Mouse (Mus musculus): Measurements from ENCODE around the gene Gfap.

The Gfap gene

GRCm38 (mm10) chr11:102896641-102897040 lies 4.1 kb downstream of the Gfap start:
- no peak for DNase-seq (ENCODE audit: low spot score in 2 of 2)

DNA sequence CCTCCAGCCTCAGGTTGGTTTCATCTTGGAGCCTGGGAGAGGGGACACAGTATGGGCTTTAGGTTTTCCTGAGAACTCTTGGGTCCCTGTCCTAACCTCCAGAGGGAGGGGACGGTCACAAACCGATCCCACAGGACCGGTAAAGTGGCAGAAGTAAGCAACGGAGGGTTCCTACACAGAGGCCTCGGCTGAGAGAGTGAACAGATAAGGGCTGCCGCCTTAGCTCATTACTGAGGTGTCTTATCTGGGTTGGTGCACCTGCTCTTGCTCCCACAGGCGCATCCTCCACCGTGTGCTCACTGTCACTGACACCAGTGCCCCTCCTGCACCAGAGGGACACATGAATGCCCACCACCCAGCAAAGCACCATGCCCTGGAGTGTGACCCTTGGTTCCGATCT lies 4.9 kb downstream of the Gfap start:
- DNase-seq (ENCODE audit: low spot score in 2 of 2) = peak; percentile 44 to 52

DNA sequence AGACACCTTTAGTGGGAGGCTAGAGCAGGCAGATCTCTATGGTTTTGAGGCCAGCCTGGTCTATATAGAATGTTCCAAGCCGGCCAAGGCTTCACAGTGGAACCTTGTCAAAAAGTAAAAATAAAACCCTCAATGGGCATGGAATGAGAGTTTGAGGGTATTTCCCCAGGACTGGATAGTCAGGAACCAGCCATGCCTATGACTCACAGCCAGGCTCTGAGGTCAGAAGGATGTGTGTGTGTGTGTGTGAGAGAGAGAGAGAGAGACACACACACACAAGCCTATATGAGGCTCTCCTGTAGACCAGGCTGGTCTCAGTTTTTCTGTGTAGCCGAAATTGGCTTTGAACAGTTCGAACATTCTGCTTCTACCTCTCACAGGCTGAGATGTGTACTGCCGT lies 6.0 kb downstream of the Gfap start:
- DNase-seq (ENCODE audit: low spot score in 2 of 2) = no peak

DNA sequence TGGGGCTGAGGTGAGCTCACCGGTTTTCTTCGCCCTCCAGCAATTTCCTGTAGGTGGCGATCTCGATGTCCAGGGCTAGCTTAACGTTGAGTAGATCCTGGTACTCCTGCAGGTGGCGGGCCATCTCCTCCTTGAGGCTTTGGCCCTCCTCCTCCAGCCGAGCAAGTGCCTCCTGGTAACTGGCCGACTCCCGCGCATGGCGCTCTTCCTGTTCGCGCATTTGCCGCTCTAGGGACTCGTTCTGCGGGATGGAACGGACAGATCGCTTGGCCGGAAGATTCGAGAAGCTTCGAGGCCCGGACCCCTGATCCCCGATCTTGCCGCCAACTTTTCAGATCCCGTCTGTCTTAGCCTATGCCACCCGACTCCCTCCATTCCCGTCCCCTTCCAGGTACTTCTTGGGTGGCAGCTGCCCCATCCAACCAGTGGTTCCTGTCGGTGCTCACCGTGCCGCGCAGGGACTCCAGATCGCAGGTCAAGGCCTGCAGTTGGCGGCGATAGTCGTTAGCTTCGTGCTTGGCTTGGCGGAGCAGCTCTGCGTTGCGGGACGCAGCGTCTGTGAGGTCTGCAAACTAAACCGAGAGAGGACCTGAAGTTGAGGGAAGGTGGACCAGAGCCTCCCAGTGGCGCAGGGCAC lies 7.6 kb downstream of the Gfap start:
- DNase-seq (ENCODE audit: low spot score in 2 of 2) = peak; percentile 62 to 71

GRCm38 (mm10) chr11:102890096-102890495 lies 10.6 kb downstream of the Gfap start:
- no peak for DNase-seq (ENCODE audit: low spot score in 2 of 2)

- DNase-seq (ENCODE audit: low spot score in 2 of 2) = no peak
Measured at GRCm38 (mm10) chr11:102888135-102888534, 12.6 kb downstream of the Gfap start.

DNA sequence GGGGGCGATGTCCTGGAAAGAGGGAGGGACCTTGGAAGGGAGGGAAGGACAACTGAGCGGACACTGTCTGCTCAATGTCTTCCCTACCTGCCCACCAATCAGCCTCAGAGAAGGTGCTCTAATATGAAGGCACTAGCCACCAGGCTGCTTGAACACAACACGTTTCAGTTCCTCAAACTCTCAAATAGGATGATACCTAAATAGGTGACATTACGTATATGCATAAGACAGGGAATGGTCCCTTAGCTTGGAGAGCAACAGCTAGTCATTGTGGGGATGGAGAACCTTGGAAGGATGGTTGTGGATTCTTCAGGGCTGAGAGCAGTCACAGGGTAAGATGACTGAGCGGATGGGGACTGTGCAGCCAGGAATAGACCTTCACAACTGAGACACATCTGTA lies 13.3 kb downstream of the Gfap start:
- no peak for DNase-seq (ENCODE audit: low spot score in 2 of 2)

DNA sequence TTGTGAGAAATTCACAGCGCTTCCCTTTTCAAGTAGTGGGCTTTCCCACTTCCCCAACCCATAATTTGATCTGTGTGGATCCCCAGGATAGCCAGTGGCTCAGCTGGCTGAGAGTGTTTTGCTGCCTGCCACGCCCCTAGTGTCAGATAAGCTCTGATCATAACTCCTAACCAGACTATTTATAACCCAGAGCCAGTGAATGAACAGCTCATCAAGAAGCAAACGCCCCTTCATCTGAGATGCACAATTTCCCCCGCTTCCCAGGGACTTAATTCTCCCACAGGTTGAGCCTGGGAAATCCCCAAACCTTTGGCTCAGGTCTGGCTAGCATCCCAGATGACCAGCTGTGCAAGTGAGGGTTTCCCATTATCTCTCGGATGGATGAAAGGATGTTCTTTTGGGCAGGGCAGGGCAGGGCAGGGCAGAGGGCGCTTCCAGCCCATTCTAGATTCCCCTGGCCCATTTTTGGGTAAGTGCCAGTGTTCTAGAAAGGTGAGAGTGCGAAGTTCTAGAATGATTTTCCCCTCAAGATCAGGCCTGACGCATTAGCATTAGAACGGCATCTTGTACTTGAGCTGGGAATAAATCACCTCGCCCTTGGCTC lies 16.0 kb downstream of the Gfap start, which contains the start of gene Fam187a:
TSS of gene Fam187a (plus strand) at position 554 of the 604 bp plus-strand sequence.
- DNase-seq (ENCODE audit: low spot score in 2 of 2) = no peak

DNA sequence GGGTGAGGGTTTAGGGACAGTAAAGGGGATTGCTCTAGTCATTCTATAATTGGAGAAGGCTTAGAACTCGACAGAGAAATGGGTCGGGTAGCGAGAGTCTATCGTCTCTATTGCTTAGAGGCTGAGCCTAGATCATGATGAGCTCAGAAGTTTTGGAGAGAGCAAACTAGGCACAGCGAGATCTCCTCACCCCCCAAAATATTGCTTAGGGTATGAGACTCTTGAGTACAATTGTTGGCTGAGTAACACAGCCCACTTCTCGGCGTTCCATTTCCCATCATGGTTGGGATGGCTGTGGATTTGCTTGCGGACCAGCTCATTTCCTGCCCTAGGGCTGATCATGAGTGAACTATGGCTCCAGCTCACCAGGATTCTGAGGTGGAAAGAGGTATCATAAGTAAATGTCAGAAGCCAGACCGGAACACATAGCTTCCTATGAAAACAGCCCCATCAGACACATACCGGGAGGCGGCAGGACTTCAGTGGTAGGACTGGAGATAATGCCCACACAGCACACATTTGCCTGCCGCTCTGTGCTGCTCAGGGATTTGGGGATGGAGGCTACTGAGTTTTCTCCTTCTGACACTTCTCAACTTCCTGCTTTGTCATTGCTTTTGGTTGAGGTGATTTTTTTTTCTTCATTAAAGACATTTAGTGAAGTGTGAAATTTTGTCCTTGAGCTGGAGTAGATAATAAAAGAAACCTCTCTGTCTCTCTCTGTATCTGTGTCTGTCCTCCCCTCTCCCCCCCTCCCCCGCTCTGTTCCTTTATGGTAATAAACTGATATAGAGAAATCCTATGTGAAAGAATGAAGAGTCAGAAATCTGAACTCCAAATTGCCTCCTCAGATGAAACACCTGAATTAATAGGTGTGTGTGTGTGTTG lies 19.2 kb downstream of the Gfap start:
- no peak for DNase-seq (ENCODE audit: low spot score in 2 of 2)

GRCm38 (mm10) chr11:102880585-102881313 lies 20.0 kb downstream of the Gfap start, which contains the start of the genes Eftud2 and Ccdc103:
Gene Eftud2, minus strand, starts transcription at chr11:102880985.
Gene Ccdc103, plus strand, starts transcription at chr11:102881204.
- peak; percentile 86 to 92 for DNase-seq (ENCODE audit: low spot score in 2 of 2)

GRCm38 (mm10) chr11:102879558-102879957 lies 21.2 kb downstream of the Gfap start:
- no peak for DNase-seq (ENCODE audit: low spot score in 2 of 2)

- no peak for DNase-seq (ENCODE audit: low spot score in 2 of 2)
Measured at GRCm38 (mm10) chr11:102874801-102875334, 25.8 kb downstream of the Gfap start.

DNA sequence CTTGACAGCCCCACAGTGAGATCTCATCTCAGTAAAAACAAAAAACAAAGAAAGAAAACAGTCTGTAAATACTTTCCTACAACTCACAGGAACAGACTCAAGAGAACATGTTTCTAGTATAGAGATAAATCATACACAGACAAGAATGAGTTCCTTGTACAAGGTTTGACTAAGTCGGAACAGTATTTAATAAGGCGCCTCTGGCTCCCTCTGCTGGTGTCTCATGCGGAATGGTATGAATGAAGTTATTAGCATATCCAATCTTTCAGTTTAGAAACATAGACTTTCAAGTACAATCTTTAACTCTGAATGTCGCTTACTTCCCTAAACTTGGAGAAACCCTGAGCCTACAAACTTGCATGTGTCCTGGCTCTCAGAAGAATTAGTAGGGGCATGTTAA lies 36.4 kb downstream of the Gfap start:
- DNase-seq (ENCODE audit: low spot score in 2 of 2) = peak in 1 of 2 experiments; percentile 30

- DNase-seq (ENCODE audit: low spot score in 2 of 2) = no peak
Measured at GRCm38 (mm10) chr11:102859933-102860332, 40.8 kb downstream of the Gfap start.

DNA sequence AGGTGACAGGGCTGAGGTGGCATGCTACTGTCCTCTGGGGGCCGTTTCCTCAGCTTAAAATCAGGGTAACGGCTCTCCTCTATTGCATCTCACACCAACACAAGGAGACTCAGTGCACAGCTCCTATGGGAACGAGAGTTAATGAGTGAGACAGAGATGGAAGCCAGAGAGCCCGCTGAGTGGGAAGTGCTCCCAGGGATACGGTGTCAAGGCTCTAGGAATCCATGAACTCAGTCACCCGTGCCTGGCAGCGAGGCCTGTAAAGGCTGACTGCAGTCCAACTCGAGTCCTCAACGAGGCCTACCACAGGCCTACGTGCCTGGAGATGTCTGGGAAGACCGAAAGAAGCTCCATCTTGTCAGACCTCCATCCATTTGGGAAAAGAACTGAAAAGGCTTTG lies 41.8 kb downstream of the Gfap start:
- DNase-seq (ENCODE audit: low spot score in 2 of 2) = no peak

GRCm38 (mm10) chr11:102855941-102856340 lies 44.8 kb downstream of the Gfap start:
- no peak for DNase-seq (ENCODE audit: low spot score in 2 of 2)

GRCm38 (mm10) chr11:102853760-102854159 lies 47.0 kb downstream of the Gfap start:
- DNase-seq (ENCODE audit: low spot score in 2 of 2) = no peak

GRCm38 (mm10) chr11:102851883-102852282 lies 48.8 kb downstream of the Gfap start:
- DNase-seq (ENCODE audit: low spot score in 2 of 2) = peak in 1 of 2 experiments; percentile 37

DNA sequence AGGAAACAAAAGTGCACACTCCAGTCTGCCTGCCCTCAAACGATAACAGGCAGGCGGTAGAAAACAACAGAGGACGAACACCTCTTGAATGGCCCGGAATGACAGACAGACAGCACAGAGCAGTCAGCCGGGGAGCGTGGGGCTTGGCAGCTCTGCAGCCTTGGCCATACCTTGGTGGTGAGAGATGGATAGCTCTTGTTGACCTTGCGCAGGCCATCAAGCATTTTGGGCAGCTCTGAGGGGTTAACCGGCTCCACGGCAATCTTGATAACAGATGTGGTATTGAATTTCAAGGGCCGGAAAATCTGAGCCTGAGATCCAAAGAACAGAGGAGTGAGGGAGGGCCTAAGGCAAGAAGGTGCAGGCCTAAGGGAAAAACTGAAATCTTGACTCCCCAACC lies 54.8 kb downstream of the Gfap start:
- no peak for DNase-seq (ENCODE audit: low spot score in 2 of 2)

- no peak for DNase-seq (ENCODE audit: low spot score in 2 of 2)
Measured at GRCm38 (mm10) chr11:102838616-102839150, 62.0 kb downstream of the Gfap start.

GRCm38 (mm10) chr11:102838126-102838525 lies 62.6 kb downstream of the Gfap start:
- no peak for DNase-seq (ENCODE audit: low spot score in 2 of 2)

Data from spleen, postnatal 14 days (tissue).